Mouse (Mus musculus): Measurements from ENCODE around the gene Tex19.1.
A peak's percentile ranks its signal among the peaks of the same experiment; 100 is the strongest.
"Not testable (repeated sequence)": the region's sequence is repeated elsewhere in the genome, so short reads cannot be mapped to it uniquely, and the experiment has no call there.

Gene Tex19.1

GRCm38 (mm10) chr11:121145865-121146264, at the start of gene Tex19.1:
Gene Tex19.1, plus strand, starts transcription at chr11:121146143.
- Histone ChIP-seq H3K36me3 (ENCODE audit: insufficient read depth, low read length) (peaks cover 32% of the 10 kb centered on the region), H3K27me3 (ENCODE audit: insufficient read depth, low read length) (peaks cover 23% of the 10 kb centered on the region), H3K4me1 (replicated peaks; ENCODE audit: low read depth, low read length) (peaks cover 22% of the 10 kb centered on the region), H3K4me3 (replicated peaks; ENCODE audit: low read length) (peak within 1 kb of the TSS; percentile 78), H3K9me3 (ENCODE audit: low read length) (peaks cover 3% of the 10 kb centered on the region; the same call in 1 of the 2 replicates)
- TF ChIP-seq CTCF (conservative IDR thresholded peaks at IDR 0.05; ENCODE audit: low read length) = 0 out of 2 replicates have a peak, but pooled peaks have one; percentile 5
- peak; percentile 43; the same call in 1 of the 2 replicates for TF ChIP-seq POU5F1 (IDR thresholded peaks at IDR 0.05; ENCODE audit: borderline replicate concordance, low read length)
- no peak for TF ChIP-seq NANOG (IDR thresholded peaks at IDR 0.05; ENCODE audit: borderline replicate concordance, low read length)

GRCm38 (mm10) chr11:121099762-121100161, 46.2 kb upstream of the Tex19.1 start:
- Histone ChIP-seq H3K36me3 (ENCODE audit: insufficient read depth, low read length) (no peaks in the 10 kb centered on the region), H3K9me3 (ENCODE audit: low read length) (no peaks in the 10 kb centered on the region), H3K27me3 (ENCODE audit: insufficient read depth, low read length) (no peaks in the 10 kb centered on the region), H3K4me3 (replicated peaks; ENCODE audit: low read length) (no peak overlapping the region), H3K4me1 (replicated peaks; ENCODE audit: low read depth, low read length) (no peaks in the 10 kb centered on the region)
- TF ChIP-seq NANOG (IDR thresholded peaks at IDR 0.05; ENCODE audit: borderline replicate concordance, low read length) = no peak
- no peak for TF ChIP-seq POU5F1 (IDR thresholded peaks at IDR 0.05; ENCODE audit: borderline replicate concordance, low read length)
- TF ChIP-seq CTCF (conservative IDR thresholded peaks at IDR 0.05; ENCODE audit: low read length) = no peak

GRCm38 (mm10) chr11:121100692-121101091, 45.3 kb upstream of the Tex19.1 start:
- Histone ChIP-seq H3K27me3 (ENCODE audit: insufficient read depth, low read length) (no peaks in the 10 kb centered on the region), H3K36me3 (ENCODE audit: insufficient read depth, low read length) (no peaks in the 10 kb centered on the region), H3K4me3 (replicated peaks; ENCODE audit: low read length) (no peak overlapping the region), H3K9me3 (ENCODE audit: low read length) (no peaks in the 10 kb centered on the region), H3K4me1 (replicated peaks; ENCODE audit: low read depth, low read length) (no peaks in the 10 kb centered on the region)
- no peak for TF ChIP-seq CTCF (conservative IDR thresholded peaks at IDR 0.05; ENCODE audit: low read length)
- TF ChIP-seq NANOG (IDR thresholded peaks at IDR 0.05; ENCODE audit: borderline replicate concordance, low read length) = no peak
- TF ChIP-seq POU5F1 (IDR thresholded peaks at IDR 0.05; ENCODE audit: borderline replicate concordance, low read length) = no peak

DNA sequence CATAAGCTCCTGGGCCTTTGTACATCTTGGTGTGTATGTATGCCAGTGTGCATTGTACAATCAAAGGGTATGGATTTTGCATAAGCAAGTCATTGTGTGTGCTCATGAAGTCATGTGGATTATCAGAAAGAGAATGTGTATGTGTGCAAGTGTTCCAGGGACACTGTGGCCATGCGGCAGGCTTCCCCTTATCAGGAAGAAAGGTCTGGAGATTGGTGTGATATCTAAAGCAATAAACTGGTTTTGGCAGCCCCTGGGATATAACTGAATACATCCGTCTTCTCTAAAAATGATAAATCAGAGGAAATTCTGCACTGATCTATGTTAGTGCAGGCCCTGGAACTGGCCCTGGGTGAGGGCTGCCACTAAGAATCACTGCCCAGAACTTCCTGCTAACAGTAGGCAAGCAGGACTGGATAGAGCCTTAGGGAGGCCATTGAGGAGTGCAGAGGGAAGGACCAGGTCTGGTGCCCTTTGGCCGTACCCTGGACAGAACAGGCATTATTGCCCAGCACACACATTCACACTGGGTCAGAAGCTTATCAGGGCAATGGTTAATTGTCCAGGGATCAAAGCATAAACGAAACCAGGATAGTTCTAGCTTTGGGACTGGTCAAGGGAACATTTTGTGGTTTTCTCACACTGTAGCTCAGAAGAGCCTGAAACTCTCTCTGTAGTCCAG, 44.7 kb upstream of the Tex19.1 start:
- Histone ChIP-seq H3K4me3 (replicated peaks; ENCODE audit: low read length) (no peak overlapping the region), H3K36me3 (ENCODE audit: insufficient read depth, low read length) (no peaks in the 10 kb centered on the region), H3K4me1 (replicated peaks; ENCODE audit: low read depth, low read length) (no peaks in the 10 kb centered on the region), H3K9me3 (ENCODE audit: low read length) (no peaks in the 10 kb centered on the region), H3K27me3 (ENCODE audit: insufficient read depth, low read length) (no peaks in the 10 kb centered on the region)
- no peak for TF ChIP-seq NANOG (IDR thresholded peaks at IDR 0.05; ENCODE audit: borderline replicate concordance, low read length)
- no peak for TF ChIP-seq CTCF (conservative IDR thresholded peaks at IDR 0.05; ENCODE audit: low read length)
- no peak for TF ChIP-seq POU5F1 (IDR thresholded peaks at IDR 0.05; ENCODE audit: borderline replicate concordance, low read length)

DNA sequence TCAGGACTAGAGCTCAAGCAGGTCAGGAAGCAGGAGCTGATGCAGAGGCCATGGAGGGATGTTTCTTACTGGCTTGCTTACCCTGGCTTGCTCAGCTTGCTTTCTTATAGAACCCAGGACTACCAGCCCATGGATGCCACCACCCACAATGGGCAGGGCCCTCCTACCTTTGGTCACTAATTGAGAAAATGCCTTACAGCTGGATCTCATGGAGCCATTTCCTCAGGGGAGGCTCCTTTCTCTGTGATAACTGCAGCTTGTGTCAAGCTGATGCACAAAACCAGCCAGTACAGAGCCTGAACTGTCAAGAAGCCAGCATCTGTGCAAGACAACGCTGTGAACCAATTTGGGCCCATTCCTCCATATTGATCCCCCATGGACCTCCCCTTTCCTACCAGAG, 38.7 kb upstream of the Tex19.1 start:
- H3K4me3 ChIP-seq (replicated peaks; ENCODE audit: low read length); H3K27me3 ChIP-seq (ENCODE audit: insufficient read depth, low read length); H3K36me3 ChIP-seq (ENCODE audit: insufficient read depth, low read length); H3K9me3 ChIP-seq (ENCODE audit: low read length); H3K4me1 ChIP-seq (replicated peaks; ENCODE audit: low read depth, low read length): not testable (repeated sequence)

- H3K36me3 ChIP-seq (ENCODE audit: insufficient read depth, low read length) = no peaks in the 10 kb centered on the region
- no peaks in the 10 kb centered on the region for H3K4me1 ChIP-seq (replicated peaks; ENCODE audit: low read depth, low read length)
- H3K9me3 ChIP-seq (ENCODE audit: low read length) = no peaks in the 10 kb centered on the region
- H3K4me3 ChIP-seq (replicated peaks; ENCODE audit: low read length) = no peak overlapping the region
- H3K27me3 ChIP-seq (ENCODE audit: insufficient read depth, low read length) = peaks cover 5% of the 10 kb centered on the region; the same call in 1 of the 2 replicates
- no peak for TF ChIP-seq POU5F1 (IDR thresholded peaks at IDR 0.05; ENCODE audit: borderline replicate concordance, low read length)
- no peak for TF ChIP-seq CTCF (conservative IDR thresholded peaks at IDR 0.05; ENCODE audit: low read length)
- TF ChIP-seq NANOG (IDR thresholded peaks at IDR 0.05; ENCODE audit: borderline replicate concordance, low read length) = no peak
Measured at GRCm38 (mm10) chr11:121108061-121108460, 37.9 kb upstream of the Tex19.1 start.

DNA sequence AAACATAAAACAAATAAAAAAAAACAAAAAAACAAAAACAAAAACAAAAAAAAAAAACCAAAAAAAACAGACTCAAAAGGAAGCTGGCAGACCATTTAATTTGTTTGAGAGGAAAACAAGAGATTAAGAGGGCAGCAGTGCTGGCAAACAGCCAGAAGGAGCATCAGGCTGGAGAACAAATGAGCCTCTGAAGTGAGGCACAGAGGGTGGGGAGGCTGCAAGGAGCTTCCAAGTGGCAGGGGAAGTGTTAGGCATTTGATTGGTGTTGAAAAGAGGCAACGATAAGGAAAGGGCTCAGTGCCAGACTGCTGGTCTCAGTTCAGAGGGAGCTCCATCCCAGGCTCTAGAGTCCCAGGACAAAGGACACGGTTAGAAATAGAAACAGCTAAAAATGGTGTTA, 36.0 kb upstream of the Tex19.1 start:
- no peak for TF ChIP-seq POU5F1 (IDR thresholded peaks at IDR 0.05; ENCODE audit: borderline replicate concordance, low read length)
- no peak for TF ChIP-seq NANOG (IDR thresholded peaks at IDR 0.05; ENCODE audit: borderline replicate concordance, low read length)
- no peak for TF ChIP-seq CTCF (conservative IDR thresholded peaks at IDR 0.05; ENCODE audit: low read length)
- Histone ChIP-seq H3K4me1 (replicated peaks; ENCODE audit: low read depth, low read length) (no peaks in the 10 kb centered on the region), H3K4me3 (replicated peaks; ENCODE audit: low read length) (no peak overlapping the region), H3K36me3 (ENCODE audit: insufficient read depth, low read length) (no peaks in the 10 kb centered on the region), H3K9me3 (ENCODE audit: low read length) (no peaks in the 10 kb centered on the region), H3K27me3 (ENCODE audit: insufficient read depth, low read length) (peaks cover 5% of the 10 kb centered on the region; the same call in 1 of the 2 replicates)

DNA sequence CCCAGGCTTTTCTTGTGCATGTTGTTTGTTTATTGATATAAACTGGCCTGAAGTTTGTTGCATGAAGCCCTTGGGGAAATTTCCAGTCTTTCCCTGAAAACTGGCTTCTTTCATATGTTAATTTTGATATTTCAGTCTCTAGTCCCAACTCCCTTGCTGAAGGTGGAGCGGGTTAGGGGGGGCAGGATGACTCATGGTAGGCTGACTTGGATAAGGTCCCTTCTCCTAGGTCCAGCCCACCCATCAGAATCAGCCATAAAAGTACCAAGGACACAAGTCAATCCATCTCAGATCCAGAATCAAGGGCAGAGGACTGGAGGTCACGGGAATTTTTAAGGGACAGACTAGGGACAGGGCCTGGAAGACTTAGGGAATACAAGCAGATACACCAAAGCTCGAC, 34.9 kb upstream of the Tex19.1 start:
- Histone ChIP-seq H3K4me1 (replicated peaks; ENCODE audit: low read depth, low read length) (no peaks in the 10 kb centered on the region), H3K36me3 (ENCODE audit: insufficient read depth, low read length) (no peaks in the 10 kb centered on the region), H3K4me3 (replicated peaks; ENCODE audit: low read length) (no peak overlapping the region), H3K27me3 (ENCODE audit: insufficient read depth, low read length) (peaks cover 5% of the 10 kb centered on the region; the same call in 1 of the 2 replicates), H3K9me3 (ENCODE audit: low read length) (no peaks in the 10 kb centered on the region)
- no peak for TF ChIP-seq CTCF (conservative IDR thresholded peaks at IDR 0.05; ENCODE audit: low read length)
- no peak for TF ChIP-seq POU5F1 (IDR thresholded peaks at IDR 0.05; ENCODE audit: borderline replicate concordance, low read length)
- no peak for TF ChIP-seq NANOG (IDR thresholded peaks at IDR 0.05; ENCODE audit: borderline replicate concordance, low read length)

- Histone ChIP-seq H3K4me3 (replicated peaks; ENCODE audit: low read length) (no peak overlapping the region), H3K9me3 (ENCODE audit: low read length) (no peaks in the 10 kb centered on the region), H3K4me1 (replicated peaks; ENCODE audit: low read depth, low read length) (no peaks in the 10 kb centered on the region), H3K27me3 (ENCODE audit: insufficient read depth, low read length) (peaks cover 8% of the 10 kb centered on the region; the same call in 1 of the 2 replicates), H3K36me3 (ENCODE audit: insufficient read depth, low read length) (no peaks in the 10 kb centered on the region)
- TF ChIP-seq CTCF (conservative IDR thresholded peaks at IDR 0.05; ENCODE audit: low read length) = no peak
- TF ChIP-seq NANOG (IDR thresholded peaks at IDR 0.05; ENCODE audit: borderline replicate concordance, low read length) = no peak
- TF ChIP-seq POU5F1 (IDR thresholded peaks at IDR 0.05; ENCODE audit: borderline replicate concordance, low read length) = no peak
Measured at GRCm38 (mm10) chr11:121111601-121112000, 34.3 kb upstream of the Tex19.1 start.

Data from E14TG2a.4 (cell line).